Mouse (Mus musculus): Measurements from ENCODE around the gene Asic3.

GRCm38 (mm10) chr5:24409466-24409865, 3.7 kb upstream of the Asic3 start:
- TF ChIP-seq TAL1 (IDR thresholded peaks at IDR 0.05; ENCODE audit: low read length) = no peak
- TF ChIP-seq GATA1 (IDR thresholded peaks at IDR 0.05; ENCODE audit: low read length) = no peak

All from erythroblast, embryonic 14.5 days (primary cell).